Mouse (Mus musculus) limb, embryonic 14.5 days (tissue): ENCODE results near the gene Fam107b. TPM values are rescaled to one million over a fixed set of nuclear protein-coding genes. Genes with fewer than 3 reads are reported as not detected.

Experiments
- ATAC-seq: fragments of 200-750 bp; cut with Nextera tagmentation; 2 replicates; pipeline ENCODE4 v1.8.0; 2017; ENCODE audit warnings: low read depth, moderate number of reproducible peaks, moderate TSS enrichment; ENCODE audit not compliant: low FRiP score
- DNase-seq: peaks from one replicate; pipeline ENCODE4 v3.0.0-alpha.2; 2015; ENCODE audit warnings: low spot score
- H3K27ac ChIP-seq: fragments of 300-500 bp; sonication (generic); replicated peaks from 2 replicates; pipeline ENCODE4 v1.5.1; 2014; ENCODE audit warnings: low read depth, mild to moderate bottlenecking, low read length, moderate library complexity, mixed read lengths
- H3K27me3 ChIP-seq: fragments of 300-500 bp; sonication (generic); 2 replicates; pipeline ENCODE4 v1.6.1; 2014; ENCODE audit warnings: low read length, mixed read lengths; ENCODE audit not compliant: control insufficient read depth, insufficient read depth
- H3K36me3 ChIP-seq: fragments of 300-500 bp; sonication (generic); 2 replicates; pipeline ENCODE4 v1.6.1; 2014; ENCODE audit warnings: mild to moderate bottlenecking, low read length, moderate library complexity, mixed read lengths; ENCODE audit not compliant: control insufficient read depth, insufficient read depth
- H3K4me1 ChIP-seq: fragments of 300-500 bp; sonication (generic); 2 replicates; pipeline ENCODE4 v1.6.1; 2014; ENCODE audit warnings: antibody characterized with exemption, low read length, mixed read lengths; ENCODE audit not compliant: control insufficient read depth, insufficient read depth
- H3K4me2 ChIP-seq: fragments of 300-500 bp; sonication (generic); replicated peaks from 2 replicates; pipeline ENCODE4 v1.6.1; 2014; ENCODE audit warnings: low read depth, mild to moderate bottlenecking, low read length, moderate library complexity; ENCODE audit not compliant: severe bottlenecking
- H3K4me3 ChIP-seq: fragments of 300-500 bp; sonication (generic); replicated peaks from 2 replicates; pipeline ENCODE4 v1.5.1; 2014; ENCODE audit warnings: low read length
- H3K9ac ChIP-seq: fragments of 300-500 bp; sonication (generic); 2 replicates; pipeline ENCODE4 v1.6.1; 2014; ENCODE audit warnings: mild to moderate bottlenecking, low read depth, low read length, moderate library complexity; ENCODE audit not compliant: severe bottlenecking
- H3K9me3 ChIP-seq: fragments of 300-500 bp; sonication (generic); 2 replicates; pipeline ENCODE4 v1.6.1; 2016; ENCODE audit warnings: low read length; ENCODE audit not compliant: control insufficient read depth
- POLR2A ChIP-seq: fragments of 200-500 bp; IDR thresholded peaks from 2 replicates; pipeline ENCODE4 v1.8.0; 2012; ENCODE audit warnings: inconsistent platforms, mild to moderate bottlenecking, moderate library complexity, borderline replicate concordance; ENCODE audit not compliant: insufficient read depth, insufficient read length; ENCODE audit errors: extremely low read depth
- WGBS: fragments of 180-500 bp; shearing (Covaris S2); extraction: QIAGEN DNeasy Blood & Tissue Kit; methylation state at CpG from one replicate; pipeline ENCODE4 v1.1.7; 2014; 5-methylcytosine and 5-hydroxymethylcytosine counted together
- polyA plus RNA-seq, 2 experiments: library from polyadenylated mRNA; depleted of rRNA in 1 of 2; stranded (reverse) in 1 of 2; unstranded in 1 of 2; fragments of >200 nt; fragmentation: Nextera tagmentation in 1 of 2; extraction: Ambion mirVana in 1 of 2; gene quantifications; 2 replicates each; pipeline versions ENCODE4 v1.2.1 to v1.2.3; 2012 to 2014

Fam107b gene
- polyA plus RNA-seq (2012; rRNA removed) (25.7 and 26.1 TPM in 2 replicates), polyA plus RNA-seq (2014; fragmentation: Nextera tagmentation; extraction: Ambion mirVana) (43.6 and 49.1 TPM in 2 replicates)

DNA sequence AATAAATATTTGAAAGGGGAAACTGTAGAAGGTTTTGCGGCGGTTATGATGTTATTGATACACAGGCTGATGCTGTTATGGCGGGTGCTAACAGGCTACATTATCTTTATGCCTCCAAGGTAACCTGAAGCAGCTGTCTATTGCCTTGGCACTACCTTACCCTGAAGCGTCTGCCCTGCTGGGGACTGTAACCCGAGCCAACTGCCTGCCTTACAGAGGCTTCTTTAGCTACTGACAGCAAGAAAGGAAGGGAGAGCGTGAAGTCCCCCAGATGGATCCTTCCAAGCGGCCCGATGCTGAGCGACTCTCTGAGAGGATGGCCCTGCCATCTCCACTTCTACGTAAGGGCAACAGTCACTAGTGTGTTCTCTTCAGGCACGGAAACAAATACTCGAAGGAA, at the start of gene Fam107b:
Gene Fam107b (plus strand): TSS at position 303 of the 400 bp plus-strand sequence.
- 56% methylated on average over 12 of the region's 12 CpGs for WGBS
- H3K4me3 ChIP-seq, result no peak within 1 kb of the TSS

DNA sequence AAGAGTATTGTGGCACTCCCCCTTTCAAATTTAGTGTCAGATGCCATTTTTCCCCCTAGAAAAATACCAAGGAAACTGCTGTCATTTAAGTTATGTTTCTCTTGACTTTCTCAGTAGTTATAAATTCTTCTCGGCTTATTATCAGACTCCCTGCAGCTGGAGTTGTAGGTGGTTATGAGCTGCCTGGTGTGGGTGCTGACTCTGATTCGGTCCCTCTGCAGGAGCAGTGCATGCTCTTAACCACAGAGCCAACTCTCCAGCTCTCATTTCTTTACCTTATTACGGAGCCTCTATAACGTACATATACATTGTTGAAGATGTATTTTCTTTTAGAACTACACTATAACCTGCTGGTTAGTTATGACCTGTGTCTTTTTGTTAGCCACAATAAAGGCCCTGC, 47.7 kb upstream of the Fam107b start:
- Histone ChIP-seq H3K27ac (no peak overlapping the region), H3K9me3 (no peaks in the 10 kb centered on the region), H3K4me1 (no peaks in the 10 kb centered on the region), H3K4me3 (no peak overlapping the region), H3K9ac (no peak overlapping the region), H3K27me3 (no peaks in the 10 kb centered on the region), H3K36me3 (no peaks in the 10 kb centered on the region), H3K4me2 (no peak overlapping the region)
- TF ChIP-seq POLR2A, result no peak
- 66% methylated on average over 4 of the region's 4 CpGs for WGBS
- no peak for ATAC-seq
- no peak for DNase-seq

More for the DNA sequence above, at the start of gene Fam107b:
- Histone ChIP-seq H3K4me1 (no peaks in the 10 kb centered on the region), H3K9ac (no peak within 1 kb of the TSS), H3K9me3 (no peaks in the 10 kb centered on the region), H3K27ac (no peak within 1 kb of the TSS), H3K27me3 (no peaks in the 10 kb centered on the region), H3K36me3 (no peaks in the 10 kb centered on the region), H3K4me2 (no peak within 1 kb of the TSS)
- TF ChIP-seq POLR2A, result no peak
- DNase-seq (no peak), ATAC-seq (no peak)

DNA sequence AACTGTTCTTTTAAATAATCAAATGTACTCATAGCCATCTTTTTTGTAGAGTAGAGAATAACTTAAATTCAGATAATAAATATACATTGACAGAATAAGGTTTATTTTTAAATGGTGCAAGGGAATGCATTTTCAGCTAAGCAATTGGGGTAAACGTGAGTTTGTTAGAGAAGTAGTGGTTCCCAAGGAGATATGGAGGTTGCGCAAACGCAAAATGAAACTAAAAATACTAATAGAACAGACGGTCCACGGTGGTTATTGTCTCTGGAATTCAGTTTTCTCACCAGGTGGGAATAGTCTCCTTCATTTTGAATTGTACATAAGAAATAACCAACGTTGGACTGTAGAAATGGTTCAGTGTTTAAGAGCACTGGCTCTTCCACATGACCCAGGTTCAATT, 44.0 kb upstream of the Fam107b start:
- no peaks in the 10 kb centered on the region for H3K4me1 ChIP-seq
- no peak overlapping the region for H3K4me3 ChIP-seq
- H3K27ac ChIP-seq, result no peak overlapping the region
- H3K4me2 ChIP-seq, result no peak overlapping the region
- H3K9me3 ChIP-seq, result no peaks in the 10 kb centered on the region
- no peaks in the 10 kb centered on the region for H3K36me3 ChIP-seq
- H3K27me3 ChIP-seq, result no peaks in the 10 kb centered on the region
- DNase-seq (no peak), ATAC-seq (no peak)
- 80% methylated on average over 6 of the region's 6 CpGs for WGBS
- no peak overlapping the region for H3K9ac ChIP-seq
- no peak for TF ChIP-seq POLR2A

DNA sequence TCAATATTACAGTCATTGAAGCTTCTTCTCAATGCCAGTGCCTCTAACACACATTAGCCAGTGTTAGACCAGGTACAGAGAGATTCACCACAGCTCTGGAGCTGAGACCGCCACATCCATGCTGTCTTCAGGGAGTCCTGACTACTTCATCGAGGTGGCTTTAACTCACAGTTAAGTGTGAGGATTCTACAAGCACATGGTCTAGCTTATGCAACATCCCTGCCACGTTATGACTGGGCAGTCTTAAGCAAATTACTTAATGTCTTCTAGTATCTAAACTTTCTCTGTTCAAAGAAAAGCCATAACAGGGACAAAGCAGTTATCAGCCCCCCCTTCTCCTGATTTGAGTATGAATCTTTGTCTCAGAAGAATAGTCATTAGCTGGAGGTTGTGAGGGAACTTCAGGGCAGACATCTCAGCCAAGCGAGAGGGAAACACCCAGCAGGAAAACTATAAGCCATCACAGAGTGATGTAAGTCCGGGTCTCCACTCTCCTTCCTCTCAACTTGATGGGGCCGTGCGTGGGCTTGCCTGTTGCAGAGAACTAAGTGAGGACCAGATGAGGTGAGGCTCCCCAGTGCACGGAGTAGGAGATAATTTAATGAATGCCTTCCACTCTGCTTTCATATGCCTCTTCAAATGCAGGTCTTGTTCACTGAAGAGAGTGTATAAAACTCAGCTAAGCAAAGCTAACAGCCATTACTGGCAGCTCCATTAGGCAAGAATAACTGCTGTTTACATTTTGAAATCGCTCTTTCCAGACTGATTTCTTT, 28.8 kb upstream of the Fam107b start:
- no peak for TF ChIP-seq POLR2A
- Histone ChIP-seq H3K27me3 (no peaks in the 10 kb centered on the region), H3K9me3 (no peaks in the 10 kb centered on the region), H3K4me1 (peaks cover 6% of the 10 kb centered on the region), H3K27ac (no peak overlapping the region), H3K36me3 (no peaks in the 10 kb centered on the region), H3K4me2 (no peak overlapping the region), H3K9ac (no peak overlapping the region), H3K4me3 (no peak overlapping the region)
- DNase-seq (no peak), ATAC-seq (no peak)
- 63% methylated on average over 9 of the region's 9 CpGs for WGBS

DNA sequence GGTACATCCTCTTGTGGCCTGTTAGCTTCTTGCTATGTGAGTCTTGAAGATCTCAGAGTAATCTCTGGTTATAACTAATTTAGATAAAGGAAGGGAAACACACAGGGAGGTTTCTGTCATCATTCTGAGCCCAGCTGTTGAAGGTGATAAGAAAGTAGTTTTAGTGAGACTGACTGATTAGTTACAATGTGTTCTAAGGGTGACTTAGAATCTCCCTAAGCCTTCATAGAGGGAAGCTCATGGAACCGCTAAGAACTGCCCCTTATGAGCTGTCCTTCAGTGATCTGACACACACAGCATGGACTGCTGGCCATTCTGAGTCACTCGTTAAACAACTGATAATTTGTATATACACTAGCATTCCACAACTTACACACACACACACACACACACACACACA, 24.2 kb upstream of the Fam107b start:
- TF ChIP-seq POLR2A, result no peak
- Histone ChIP-seq H3K4me1 (peaks cover 6% of the 10 kb centered on the region), H3K27ac (no peak overlapping the region), H3K9me3 (no peaks in the 10 kb centered on the region), H3K4me2 (no peak overlapping the region), H3K9ac (no peak overlapping the region), H3K4me3 (no peak overlapping the region), H3K36me3 (no peaks in the 10 kb centered on the region), H3K27me3 (no peaks in the 10 kb centered on the region)
- DNase-seq, result no peak
- no peak for ATAC-seq
- WGBS, result 79% methylated on average over 2 of the region's 2 CpGs
